Mouse (Mus musculus) forebrain, embryonic 14.5 days (tissue): ENCODE results near the gene Wnt5b. TPM values are rescaled to one million over a fixed set of nuclear protein-coding genes. Genes with fewer than 3 reads are reported as not detected.
A peak's percentile ranks its signal among the peaks of the same experiment; 100 is the strongest.
"Not testable (repeated sequence)": the region's sequence is repeated elsewhere in the genome, so short reads cannot be mapped to it uniquely, and the experiment has no call there.

ENCODE experiments used
- ATAC-seq: fragments of 200-750 bp; cut with Nextera tagmentation; 2 replicates; pipeline ENCODE4 v1.8.0; 2017; ENCODE audit warnings: mild to moderate bottlenecking, moderate library complexity
- DNase-seq: peaks from one replicate; pipeline ENCODE4 v3.0.0-alpha.2; 2015; ENCODE audit warnings: low spot score
- H3K27ac ChIP-seq: fragments of 300-500 bp; sonication (generic); 2 replicates; pipeline ENCODE4 v1.5.1; 2014; ENCODE audit warnings: low read depth, mild to moderate bottlenecking, control low read depth, low read length, moderate library complexity
- H3K27me3 ChIP-seq: fragments of 300-500 bp; sonication (generic); replicated peaks from 2 replicates; pipeline ENCODE4 v1.6.1; 2014; ENCODE audit warnings: low read length, control low read depth, mixed read lengths; ENCODE audit not compliant: control insufficient read depth, insufficient read depth
- H3K36me3 ChIP-seq: fragments of 300-500 bp; sonication (generic); 2 replicates; pipeline ENCODE4 v1.6.1; 2014; ENCODE audit warnings: low read length, control low read depth; ENCODE audit not compliant: control insufficient read depth, insufficient read depth
- H3K4me1 ChIP-seq: fragments of 300-500 bp; sonication (generic); 2 replicates; pipeline ENCODE4 v1.6.1; 2014; ENCODE audit warnings: antibody characterized with exemption, low read length, control low read depth; ENCODE audit not compliant: control insufficient read depth, insufficient read depth
- H3K4me2 ChIP-seq: fragments of 300-500 bp; sonication (generic); 2 replicates; pipeline ENCODE4 v1.6.1; 2014; ENCODE audit warnings: mild to moderate bottlenecking, control low read depth, low read length
- H3K4me3 ChIP-seq: fragments of 300-500 bp; sonication (generic); 2 replicates; pipeline ENCODE4 v1.5.1; 2014; ENCODE audit warnings: low read depth, low read length, control low read depth
- H3K9ac ChIP-seq: fragments of 300-500 bp; sonication (generic); 2 replicates; pipeline ENCODE4 v1.6.1; 2014; ENCODE audit warnings: mild to moderate bottlenecking, low read length, control low read depth, moderate library complexity
- H3K9me3 ChIP-seq: fragments of 300-500 bp; sonication (generic); replicated peaks from 2 replicates; pipeline ENCODE4 v1.6.1; 2016; ENCODE audit warnings: low read length, control low read depth, mixed read lengths; ENCODE audit not compliant: control insufficient read depth
- WGBS: fragments of 180-500 bp; shearing (Covaris S2); extraction: QIAGEN DNeasy Blood & Tissue Kit; methylation state at CpG from one replicate; pipeline ENCODE4 v1.1.7; 2014; 5-methylcytosine and 5-hydroxymethylcytosine counted together
- polyA plus RNA-seq: library from polyadenylated mRNA; unstranded; fragments of >200 nt; fragmentation: Nextera tagmentation; extraction: Ambion mirVana; gene quantifications from 2 replicates; pipeline ENCODE4 v1.2.1, GENCODE M21; 2014

Gene Wnt5b
- polyA plus RNA-seq, 1 experiment from 2014 or later = 3.4 TPM

DNA sequence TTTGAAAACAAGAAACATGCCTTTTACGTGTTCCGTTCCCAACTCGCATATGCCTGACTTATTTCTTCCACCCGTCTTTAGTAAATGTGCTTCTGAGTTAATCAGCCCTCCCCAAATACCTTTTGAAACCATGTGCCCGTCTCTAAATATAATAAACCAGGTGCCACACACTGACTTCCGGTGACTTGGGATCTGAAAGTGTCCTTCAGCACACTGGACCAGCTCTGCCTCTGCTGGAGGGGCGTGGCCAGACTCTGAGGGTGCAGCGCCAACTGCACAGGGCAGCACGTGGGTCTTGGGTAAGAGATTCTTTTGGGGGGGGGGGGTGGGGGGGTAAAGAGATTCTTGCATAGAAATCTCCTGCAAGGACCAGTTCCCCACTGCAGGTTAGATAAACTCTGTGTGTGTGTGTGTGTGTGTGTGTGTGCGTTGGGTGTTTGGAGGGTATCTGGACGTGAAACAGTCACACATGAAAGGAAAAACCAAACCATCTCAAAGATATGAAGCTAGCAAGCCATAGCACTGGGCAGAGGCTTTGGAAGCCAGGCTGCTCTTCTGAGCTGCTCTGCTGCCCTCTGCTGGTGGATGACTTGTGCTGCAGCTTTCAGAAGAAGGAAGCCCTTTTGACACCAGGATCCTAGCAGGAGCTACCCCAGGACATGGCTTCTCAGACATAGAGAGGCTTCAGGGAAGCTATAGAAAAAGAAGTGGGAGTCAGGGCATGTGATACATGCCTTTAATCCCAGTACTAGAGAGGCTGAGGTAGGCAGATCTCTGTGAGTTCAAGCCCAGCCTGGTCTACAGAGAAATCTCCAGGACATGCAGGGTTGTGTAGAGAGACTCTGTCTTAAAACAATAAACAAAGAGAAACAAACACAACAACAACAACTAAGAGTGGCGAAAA, 100.2 kb downstream of the Wnt5b start:
- Histone ChIP-seq H3K36me3 (no peaks in the 10 kb centered on the region), H3K9me3 (no peaks in the 10 kb centered on the region), H3K4me1 (0 out of 2 replicates have a peak, but pooled peaks cover 5% of the 10 kb centered on the region), H3K9ac (no peak overlapping the region), H3K4me3 (no peak overlapping the region), H3K27me3 (no peaks in the 10 kb centered on the region), H3K4me2 (no peak overlapping the region), H3K27ac (no peak overlapping the region)
- 54% methylated on average over 12 of the region's 12 CpGs for WGBS
- DNase-seq (peak; percentile 94), ATAC-seq (peak; percentile 77)

DNA sequence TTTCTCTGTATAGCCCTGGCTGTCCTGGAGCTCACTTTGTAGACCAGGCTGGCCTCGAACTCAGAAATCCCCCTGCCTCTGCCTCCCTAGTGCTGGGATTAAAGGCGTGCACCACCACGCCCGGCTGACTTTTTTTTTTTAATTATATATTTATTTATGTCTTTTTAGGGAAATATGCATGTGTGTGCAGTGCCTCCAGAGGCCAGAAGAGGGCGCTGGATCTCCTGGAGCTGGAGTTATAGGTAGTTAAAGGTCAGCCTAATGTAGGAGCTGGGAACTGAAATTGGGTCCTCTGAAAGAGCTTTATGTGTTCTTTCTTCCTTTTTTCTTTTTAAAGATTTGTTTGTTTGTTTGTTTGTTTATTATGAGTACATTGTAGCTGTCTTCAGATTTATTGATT, 101.4 kb downstream of the Wnt5b start:
- H3K4me2 ChIP-seq, H3K27ac ChIP-seq, ATAC-seq, H3K4me3 ChIP-seq, H3K9ac ChIP-seq, H3K9me3 ChIP-seq, H3K4me1 ChIP-seq, H3K36me3 ChIP-seq, DNase-seq, H3K27me3 ChIP-seq: not testable (repeated sequence)
- WGBS = 86% methylated on average over 5 of the region's 5 CpGs

DNA sequence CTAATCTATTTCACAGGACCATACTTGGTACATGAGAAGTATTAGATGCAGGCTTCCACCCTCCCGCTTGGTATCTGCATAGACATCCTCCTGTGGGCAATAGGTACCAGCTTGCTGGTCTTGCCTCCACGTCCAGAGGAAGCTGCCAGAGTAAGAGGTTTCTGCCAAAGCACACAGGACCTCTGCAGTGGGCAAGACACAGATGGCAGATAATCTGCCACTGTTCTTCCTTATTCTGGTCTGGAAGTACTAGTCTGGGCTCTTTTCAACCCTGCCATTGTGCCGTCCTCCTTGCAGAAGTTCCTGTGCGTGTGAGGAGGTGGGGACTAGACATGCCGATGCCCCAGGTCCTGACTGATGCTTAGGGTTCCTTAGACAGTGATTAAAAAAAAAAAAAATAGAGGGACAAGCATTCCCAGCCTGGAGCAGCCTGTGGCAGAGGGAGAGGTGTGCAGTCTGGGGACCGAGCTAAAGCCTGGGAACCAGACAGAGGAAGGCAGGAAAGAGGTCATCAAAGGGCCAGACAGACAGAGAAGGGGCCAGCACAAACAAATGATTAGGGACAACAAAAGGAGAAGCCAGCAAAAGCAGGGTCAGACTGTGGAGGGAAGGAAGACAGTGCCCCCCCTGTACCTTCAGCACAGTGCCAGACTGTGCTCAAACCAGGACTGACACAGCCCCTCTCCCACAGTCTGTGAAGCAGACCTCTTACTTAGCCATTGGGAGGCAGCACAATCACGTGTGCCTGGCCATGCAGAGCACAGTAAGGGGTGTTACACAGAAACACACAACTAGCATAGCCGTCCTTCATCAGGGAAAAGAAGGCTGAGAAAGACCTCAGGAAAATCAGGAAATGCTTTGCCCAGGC, 106.0 kb downstream of the Wnt5b start:
- Histone ChIP-seq H3K27ac (no peak overlapping the region), H3K4me1 (no peaks in the 10 kb centered on the region), H3K4me2 (no peak overlapping the region), H3K36me3 (no peaks in the 10 kb centered on the region), H3K9ac (no peak overlapping the region), H3K9me3 (no peaks in the 10 kb centered on the region), H3K27me3 (no peaks in the 10 kb centered on the region), H3K4me3 (no peak overlapping the region)
- DNase-seq = no peak
- 0 out of 2 replicates have a peak, but pooled peaks have one; percentile 42 for ATAC-seq
- WGBS = 66% methylated on average over 8 of the region's 8 CpGs

DNA sequence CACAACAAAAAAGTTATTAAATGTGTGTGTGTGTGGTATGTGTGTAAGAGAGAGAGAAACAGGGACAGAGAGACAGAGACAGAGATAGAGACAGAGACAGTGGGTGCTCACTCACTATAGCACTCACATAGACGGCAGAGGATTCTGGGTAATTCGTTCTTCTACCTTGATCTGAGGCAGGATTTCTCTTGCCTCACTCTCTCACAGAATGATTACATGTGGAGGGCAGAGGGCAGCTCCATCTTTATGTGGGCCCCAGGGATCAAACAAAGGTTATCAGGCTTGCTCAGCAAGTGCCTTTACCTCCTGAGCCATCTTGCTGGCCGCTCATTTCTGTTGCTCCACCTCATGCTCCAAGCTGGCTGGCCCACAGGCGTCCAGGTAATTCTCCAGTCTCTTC, 109.8 kb downstream of the Wnt5b start:
- Histone ChIP-seq H3K9ac (no peak overlapping the region), H3K36me3 (no peaks in the 10 kb centered on the region), H3K27ac (no peak overlapping the region), H3K4me3 (no peak overlapping the region), H3K9me3 (no peaks in the 10 kb centered on the region), H3K4me1 (no peaks in the 10 kb centered on the region), H3K27me3 (no peaks in the 10 kb centered on the region), H3K4me2 (no peak overlapping the region)
- ATAC-seq = no peak
- WGBS = 84% methylated on average over 4 of the region's 4 CpGs
- DNase-seq = no peak

DNA sequence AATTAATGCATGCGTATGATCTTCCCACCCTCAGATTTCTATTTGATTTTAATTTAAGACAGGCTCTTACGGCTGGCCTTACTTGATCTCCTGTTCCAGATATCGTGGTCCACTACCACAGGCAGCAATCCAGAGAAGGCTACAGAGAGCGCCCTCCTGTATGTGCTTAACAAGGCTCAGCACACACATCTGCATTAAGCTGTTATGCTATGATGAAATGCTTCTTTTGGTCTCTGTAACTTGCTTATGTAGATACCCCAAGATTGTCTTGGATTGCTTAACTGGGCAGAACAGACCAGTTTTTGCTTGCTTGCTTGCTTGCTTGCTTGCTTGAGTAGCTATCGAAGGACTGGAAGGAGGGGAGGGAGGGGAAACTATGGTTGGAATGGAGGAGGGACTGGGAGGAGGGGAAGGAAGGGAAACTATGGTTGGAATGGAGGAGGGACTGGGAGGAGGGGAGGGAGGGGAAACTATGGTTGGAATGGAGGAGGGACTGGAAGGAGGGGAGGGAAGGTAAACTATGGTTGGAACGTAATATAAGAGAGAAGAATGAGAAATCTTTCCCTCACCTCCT, 112.3 kb downstream of the Wnt5b start:
- H3K36me3 ChIP-seq = no peaks in the 10 kb centered on the region
- H3K4me1 ChIP-seq = no peaks in the 10 kb centered on the region
- H3K9me3 ChIP-seq = no peaks in the 10 kb centered on the region
- no peak overlapping the region for H3K4me2 ChIP-seq
- no peaks in the 10 kb centered on the region for H3K27me3 ChIP-seq
- WGBS = 90% methylated on average over 6 of the region's 6 CpGs
- no peak for ATAC-seq
- H3K4me3 ChIP-seq = no peak overlapping the region
- no peak overlapping the region for H3K9ac ChIP-seq
- no peak for DNase-seq
- H3K27ac ChIP-seq = no peak overlapping the region

DNA sequence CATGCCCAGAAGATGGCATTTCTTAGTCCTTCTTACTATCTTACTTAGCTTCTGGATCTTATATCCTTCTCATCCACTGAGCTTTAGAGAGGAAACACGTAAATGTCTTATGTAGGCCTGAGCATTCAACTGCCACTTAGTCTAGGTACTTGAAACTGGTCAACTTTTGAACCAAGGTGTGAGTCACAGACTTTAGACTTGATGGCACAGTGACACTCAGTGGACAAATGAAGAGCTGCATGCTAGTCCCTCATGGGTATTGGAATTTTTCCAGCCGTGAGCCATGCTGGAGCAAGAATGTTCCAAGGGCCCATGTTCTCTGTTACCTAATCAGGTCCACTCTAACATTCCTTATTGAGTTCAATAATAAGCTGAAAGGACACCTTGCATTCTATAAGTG, 113.6 kb downstream of the Wnt5b start:
- H3K4me3 ChIP-seq = no peak overlapping the region
- H3K9ac ChIP-seq = no peak overlapping the region
- H3K27ac ChIP-seq = no peak overlapping the region
- no peaks in the 10 kb centered on the region for H3K27me3 ChIP-seq
- H3K36me3 ChIP-seq = no peaks in the 10 kb centered on the region
- ATAC-seq (no peak), DNase-seq (peak; percentile 68)
- H3K4me2 ChIP-seq = no peak overlapping the region
- H3K4me1 ChIP-seq = no peaks in the 10 kb centered on the region
- no peaks in the 10 kb centered on the region for H3K9me3 ChIP-seq
- WGBS = 55% methylated on average over 2 of the region's 2 CpGs

DNA sequence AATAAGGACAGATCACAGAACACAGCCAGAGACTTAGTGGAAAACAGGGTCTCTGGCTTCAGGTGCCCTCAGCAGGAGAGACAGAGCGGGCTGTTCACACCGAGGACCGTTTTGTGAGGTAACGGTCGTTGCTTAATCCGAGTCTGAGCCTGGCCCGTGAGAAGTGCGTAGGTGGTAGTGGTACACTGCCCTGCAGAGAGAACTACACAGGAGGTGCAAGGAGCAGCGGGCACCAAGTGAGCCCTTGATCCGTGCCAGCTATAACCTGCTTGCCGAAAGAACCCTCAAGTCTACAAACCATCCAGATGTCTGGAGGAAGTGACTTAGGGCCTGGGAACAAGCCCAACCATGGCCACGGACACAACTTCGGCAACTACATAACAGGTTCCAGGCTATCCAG, 114.8 kb downstream of the Wnt5b start:
- no peak overlapping the region for H3K4me2 ChIP-seq
- no peaks in the 10 kb centered on the region for H3K4me1 ChIP-seq
- ATAC-seq = no peak
- no peak overlapping the region for H3K9ac ChIP-seq
- no peak overlapping the region for H3K27ac ChIP-seq
- no peaks in the 10 kb centered on the region for H3K36me3 ChIP-seq
- DNase-seq = no peak
- H3K27me3 ChIP-seq = no peaks in the 10 kb centered on the region
- H3K9me3 ChIP-seq = no peaks in the 10 kb centered on the region
- H3K4me3 ChIP-seq = no peak overlapping the region
- WGBS = 97% methylated on average over 13 of the region's 13 CpGs

DNA sequence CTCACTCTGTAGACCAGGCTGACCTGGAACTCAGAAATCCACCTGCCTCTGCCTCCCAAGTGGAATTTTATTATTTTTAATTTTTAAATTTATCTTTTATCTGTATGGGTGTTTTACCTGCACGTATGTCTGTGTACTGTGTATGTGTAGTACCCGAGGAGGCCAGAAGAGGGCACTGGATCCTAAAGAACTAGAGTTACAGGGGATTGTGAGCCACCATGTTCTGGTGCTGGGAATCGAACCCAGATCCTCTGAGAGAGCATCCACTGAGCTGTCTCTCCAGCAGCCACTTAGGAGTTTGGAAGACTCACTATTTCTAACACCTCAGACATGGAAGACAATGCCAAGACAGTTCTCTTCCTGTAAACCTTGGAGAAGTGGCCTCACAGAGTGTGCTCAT, 115.5 kb downstream of the Wnt5b start:
- Histone ChIP-seq H3K9ac (no peak overlapping the region), H3K27me3 (no peaks in the 10 kb centered on the region), H3K4me2 (no peak overlapping the region), H3K4me1 (no peaks in the 10 kb centered on the region), H3K36me3 (no peaks in the 10 kb centered on the region), H3K4me3 (no peak overlapping the region), H3K9me3 (no peaks in the 10 kb centered on the region), H3K27ac (no peak overlapping the region)
- 89% methylated on average over 3 of the region's 3 CpGs for WGBS
- no peak for DNase-seq
- ATAC-seq = no peak
